8 mouse cellular contexts compared by ENCODE assay signal in the genomic region with DNA sequence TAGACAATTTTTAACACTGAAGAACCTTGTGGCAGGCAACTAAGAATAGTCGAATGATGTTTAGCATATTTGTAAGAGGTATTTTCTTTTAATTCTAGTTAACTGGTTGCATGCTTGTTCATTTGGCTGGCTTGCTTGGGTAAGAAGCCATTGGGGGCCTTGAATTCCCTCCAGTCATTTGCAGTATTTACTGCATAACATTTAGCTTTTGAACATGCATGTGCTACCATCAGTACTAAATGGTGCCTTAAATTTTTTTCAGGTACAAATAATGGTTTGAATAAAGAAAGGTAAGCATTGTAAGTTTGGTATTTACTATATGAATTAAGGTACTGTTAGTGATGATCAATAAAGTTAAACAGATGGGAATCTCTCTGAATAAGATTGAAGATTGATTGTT. TPM values are rescaled to one million over a fixed set of nuclear protein-coding genes. Genes with fewer than 3 reads are reported as not detected.
A peak's percentile ranks its signal among the peaks of the same experiment; 100 is the strongest.
DNase-seq lines count a peak whose midpoint lies in the region; ATAC-seq lines count a peak whose summit lies in the region.

No protein-coding gene starts in this region.

- WGBS in heart, embryonic 13.5 days, result 2% methylated on average over 1 of the region's 1 CpGs
- 0% methylated on average over 1 of the region's 1 CpGs for WGBS in hindbrain, embryonic 14.5 days
- WGBS in midbrain, embryonic 14.5 days, result 0% methylated on average over 1 of the region's 1 CpGs

- H3K27ac ChIP-seq in heart, embryonic 13.5 days (replicated peaks), result peak overlapping the region; percentile 94
- peak overlapping the region; percentile 94; the same call in 1 of the 2 replicates for H3K27ac ChIP-seq in hindbrain, embryonic 14.5 days
- peak overlapping the region; percentile 78 for H3K27ac ChIP-seq in midbrain, embryonic 14.5 days (replicated peaks; ENCODE audit: low read depth, low read length)

- peaks cover 55% of the 10 kb centered on the region for H3K36me3 ChIP-seq in heart, embryonic 13.5 days
- peaks cover 67% of the 10 kb centered on the region for H3K36me3 ChIP-seq in hindbrain, embryonic 14.5 days (replicated peaks; ENCODE audit: control insufficient read depth, insufficient read depth)
- H3K36me3 ChIP-seq in midbrain, embryonic 14.5 days (ENCODE audit: control insufficient read depth, insufficient read depth, low read length), result peaks cover 61% of the 10 kb centered on the region

- H3K27me3 ChIP-seq in heart, embryonic 13.5 days (replicated peaks), result no peaks in the 10 kb centered on the region
- no peaks in the 10 kb centered on the region for H3K27me3 ChIP-seq in hindbrain, embryonic 14.5 days (ENCODE audit: control insufficient read depth, insufficient read depth, low read length)
- no peaks in the 10 kb centered on the region for H3K27me3 ChIP-seq in midbrain, embryonic 14.5 days (ENCODE audit: control insufficient read depth, insufficient read depth, low read length)

- H3K4me3 ChIP-seq in heart, embryonic 13.5 days, result peak overlapping the region; percentile 75
- peak overlapping the region; percentile 87 for H3K4me3 ChIP-seq in hindbrain, embryonic 14.5 days (replicated peaks; ENCODE audit: low read length)
- H3K4me3 ChIP-seq in midbrain, embryonic 14.5 days (replicated peaks; ENCODE audit: low read depth, low read length), result peak overlapping the region; percentile 85

- no peak for ATAC-seq in heart, embryonic 13.5 days (ENCODE audit: extremely low read depth, insufficient number of reproducible peaks, low FRiP score, low TSS enrichment)
- no peak for ATAC-seq in hindbrain, embryonic 14.5 days (ENCODE audit: low FRiP score)
- no peak for ATAC-seq in midbrain, embryonic 14.5 days (ENCODE audit: low FRiP score, low TSS enrichment)

- no peak for DNase-seq in heart, adult 8-10 months (ENCODE audit: low spot score)
- peak; percentile 43 for DNase-seq in ZHBTc4 (ENCODE audit: low read depth, low spot score)
- no peak for DNase-seq in hindbrain, embryonic 14.5 days (ENCODE audit: low spot score)
- DNase-seq in midbrain, embryonic 14.5 days, result no peak
- no peak for DNase-seq in adrenal gland, postnatal 25 days
- no peak for DNase-seq in spleen, postnatal 10 days (ENCODE audit: low spot score in 2 of 2)
- no peak for DNase-seq in yolk sac, embryonic 10.5 days (ENCODE audit: low spot score)

- peaks cover 29% of the 10 kb centered on the region for H3K4me1 ChIP-seq in heart, embryonic 13.5 days
- H3K4me1 ChIP-seq in hindbrain, embryonic 14.5 days (replicated peaks; ENCODE audit: control insufficient read depth, insufficient read depth, low read length), result peaks cover 30% of the 10 kb centered on the region; the same call in 1 of the 2 replicates
- peaks cover 25% of the 10 kb centered on the region for H3K4me1 ChIP-seq in midbrain, embryonic 14.5 days (ENCODE audit: control insufficient read depth, insufficient read depth, low read length)

- H3K4me2 ChIP-seq in heart, embryonic 13.5 days, result peak overlapping the region; percentile 85
- H3K4me2 ChIP-seq in hindbrain, embryonic 14.5 days (replicated peaks), result peak overlapping the region; percentile 98
- peak overlapping the region; percentile 92 for H3K4me2 ChIP-seq in midbrain, embryonic 14.5 days (ENCODE audit: low read length)

- H3K9me3 ChIP-seq in heart, embryonic 13.5 days, result no peaks in the 10 kb centered on the region
- H3K9me3 ChIP-seq in hindbrain, embryonic 14.5 days (ENCODE audit: control insufficient read depth, low read length), result no peaks in the 10 kb centered on the region
- H3K9me3 ChIP-seq in midbrain, embryonic 14.5 days (ENCODE audit: control insufficient read depth, low read length), result no peaks in the 10 kb centered on the region

- peak overlapping the region; percentile 92 for H3K9ac ChIP-seq in heart, embryonic 13.5 days
- peak overlapping the region; percentile 100 for H3K9ac ChIP-seq in hindbrain, embryonic 14.5 days
- H3K9ac ChIP-seq in midbrain, embryonic 14.5 days (replicated peaks; ENCODE audit: low read length), result peak overlapping the region; percentile 75

RNA-seq across cellular contexts. Expression of a gene that starts 2.4 kb away (rescaled TPM):
- polyA plus RNA-seq in heart, embryonic 13.5 days (2015; fragmentation: Nextera tagmentation; extraction: Ambion mirVana), result 6.3 TPM in 2 replicates
- 10 to 100 TPM; 13.0 to 20.6 (median 15.3) TPM for total RNA-seq in heart, adult 8-10 months (2022)
- 16.3 and 18.6 TPM in 2 replicates for polyA plus RNA-seq in hindbrain, embryonic 14.5 days (2014; fragmentation: Nextera tagmentation; extraction: Ambion mirVana)
- polyA plus RNA-seq in midbrain, embryonic 14.5 days (2014; fragmentation: Nextera tagmentation; extraction: Ambion mirVana), result 18.4 and 23.7 TPM in 2 replicates
- 13.8 and 27.0 TPM in 2 replicates for total RNA-seq in adrenal gland, postnatal 25 days (2021)

RNA-seq across cellular contexts. Expression of a gene that starts 33.4 kb away (rescaled TPM):
- polyA plus RNA-seq in heart, embryonic 13.5 days (2015; fragmentation: Nextera tagmentation; extraction: Ambion mirVana), result 29.3 and 31.0 TPM in 2 replicates
- total RNA-seq in heart, adult 8-10 months (2022), result 10 to 100 TPM; 24.5 to 33.5 (median 25.3) TPM
- polyA plus RNA-seq in hindbrain, embryonic 14.5 days (2014; fragmentation: Nextera tagmentation; extraction: Ambion mirVana), result 28.3 and 30.8 TPM in 2 replicates
- 21.1 and 29.5 TPM in 2 replicates for polyA plus RNA-seq in midbrain, embryonic 14.5 days (2014; fragmentation: Nextera tagmentation; extraction: Ambion mirVana)
- total RNA-seq in adrenal gland, postnatal 25 days (2021), result 33.6 and 35.1 TPM in 2 replicates

RNA-seq across cellular contexts. Expression of a gene that starts 33.5 kb away (rescaled TPM):
- 19.7 and 21.6 TPM in 2 replicates for polyA plus RNA-seq in heart, embryonic 13.5 days (2015; fragmentation: Nextera tagmentation; extraction: Ambion mirVana)
- total RNA-seq in heart, adult 8-10 months (2022), result 1 to 10 TPM in 2 of 4 experiments, under 1 TPM in 2; 0.34 to 1.2 (median 0.95) TPM
- 9.4 and 10.8 TPM in 2 replicates for polyA plus RNA-seq in hindbrain, embryonic 14.5 days (2014; fragmentation: Nextera tagmentation; extraction: Ambion mirVana)
- polyA plus RNA-seq in midbrain, embryonic 14.5 days (2014; fragmentation: Nextera tagmentation; extraction: Ambion mirVana), result 9.6 and 12.5 TPM in 2 replicates
- 4.3 and 5.2 TPM in 2 replicates for total RNA-seq in adrenal gland, postnatal 25 days (2021)

RNA-seq across cellular contexts. Expression of a gene that starts 58.6 kb away (rescaled TPM):
- 1.7 and 10.7 TPM in 2 replicates for polyA plus RNA-seq in heart, embryonic 13.5 days (2015; fragmentation: Nextera tagmentation; extraction: Ambion mirVana)
- total RNA-seq in heart, adult 8-10 months (2022), result under 1 TPM in 3 of 4 experiments, not detected in 1; 0.17 to 0.44 (median 0.38) TPM
- polyA plus RNA-seq in hindbrain, embryonic 14.5 days (2014; fragmentation: Nextera tagmentation; extraction: Ambion mirVana), result 2.4 and 3.3 TPM in 2 replicates
- polyA plus RNA-seq in midbrain, embryonic 14.5 days (2014; fragmentation: Nextera tagmentation; extraction: Ambion mirVana), result 2.9 and 3.1 TPM in 2 replicates
- 1.2 and 32.6 TPM in 2 replicates for total RNA-seq in adrenal gland, postnatal 25 days (2021)
